11 mouse cellular contexts compared by ENCODE assay signal in the genomic region with DNA sequence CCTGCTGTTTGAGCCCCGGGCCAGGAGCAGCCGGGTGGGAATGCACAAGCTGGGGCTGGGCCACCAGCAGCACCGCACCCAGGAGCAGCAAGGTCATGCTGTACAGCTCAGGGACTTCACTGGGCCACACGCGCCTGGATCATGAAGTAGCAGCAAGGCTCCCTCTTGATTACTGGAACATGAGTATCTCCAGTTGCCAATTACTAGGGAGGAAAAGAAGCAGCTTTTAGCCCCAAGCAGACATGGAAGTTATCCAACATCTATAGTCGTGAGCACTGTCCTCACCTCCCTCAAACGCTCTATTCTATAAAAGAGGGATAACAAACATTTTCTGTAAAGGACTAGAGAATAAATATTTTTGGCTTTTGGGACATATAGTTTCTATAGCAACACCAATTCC.
"Had no signal": no experiment of that assay in that cellular context is flagged by ENCODE, and none has a peak within 500 bp of the region (broad histone marks: within the 10 kb centered on the region; RNA-seq: fewer than 3 reads in every experiment).

No protein-coding gene starts in this region.

- H3K4me1 ChIP-seq: liver, embryonic 13.5 days; midbrain, embryonic 12.5 days had no signal

- H3K4me2 ChIP-seq: liver, embryonic 13.5 days; midbrain, embryonic 12.5 days; neural tube, embryonic 12.5 days had no signal

- H3K9ac ChIP-seq: liver, embryonic 13.5 days; midbrain, embryonic 12.5 days; neural tube, embryonic 12.5 days had no signal

- H3K9me3 ChIP-seq: liver, embryonic 13.5 days; midbrain, embryonic 12.5 days; neural tube, embryonic 12.5 days had no signal

- H3K4me3 ChIP-seq: liver, embryonic 13.5 days; midbrain, embryonic 12.5 days; neural tube, embryonic 12.5 days had no signal

- H3K27ac ChIP-seq: liver, embryonic 13.5 days; midbrain, embryonic 12.5 days; neural tube, embryonic 12.5 days had no signal

- H3K27me3 ChIP-seq: liver, embryonic 13.5 days; midbrain, embryonic 12.5 days; neural tube, embryonic 12.5 days had no signal

- DNase-seq: kidney, adult 9 months; kidney, postnatal 14 days; kidney, postnatal 4 days; liver, embryonic 13.5 days; lung, adult 2 months; lung, postnatal 14 days; lung, postnatal 4 days; thymus, adult 18-20 months; thymus, postnatal 36 days had no signal

- H3K36me3 ChIP-seq: liver, embryonic 13.5 days; midbrain, embryonic 12.5 days had no signal
